Mouse (Mus musculus): ENCODE measurements around the gene Clasp2. TPM values are rescaled to one million over a fixed set of nuclear protein-coding genes. Genes with fewer than 3 reads are reported as not detected.
A peak's percentile ranks its signal among the peaks of the same experiment; 100 is the strongest.

The Clasp2 gene
- polyA plus RNA-seq, 1 experiment from 2014 or later, result 25.4 TPM

- no peak for ATAC-seq (replicated peaks; ENCODE audit: low FRiP score)
- no peak overlapping the region for H3K4me3 ChIP-seq (replicated peaks)
- H3K36me3 ChIP-seq, result no peaks in the 10 kb centered on the region
- no peaks in the 10 kb centered on the region for H3K27me3 ChIP-seq
- no peaks in the 10 kb centered on the region; the same call in 1 of the 2 replicates for H3K9me3 ChIP-seq (replicated peaks)
- H3K4me2 ChIP-seq, result no peak overlapping the region
- H3K4me1 ChIP-seq, result no peaks in the 10 kb centered on the region
- no peak overlapping the region for H3K27ac ChIP-seq
- 72% methylated on average over 3 of the region's 3 CpGs for WGBS
- no peak overlapping the region for H3K9ac ChIP-seq
Measured at GRCm38 (mm10) chr9:113802734-113803133, 61.5 kb downstream of the Clasp2 start.

- H3K27me3 ChIP-seq, result no peaks in the 10 kb centered on the region
- H3K9me3 ChIP-seq (replicated peaks), result no peaks in the 10 kb centered on the region; the same call in 1 of the 2 replicates
- 88% methylated on average over 2 of the region's 2 CpGs for WGBS
- ATAC-seq (replicated peaks; ENCODE audit: low FRiP score), result no peak
- H3K4me3 ChIP-seq (replicated peaks), result no peak overlapping the region
- H3K4me1 ChIP-seq, result no peaks in the 10 kb centered on the region
- no peak overlapping the region for H3K4me2 ChIP-seq
- no peak overlapping the region for H3K27ac ChIP-seq
- no peak overlapping the region for H3K9ac ChIP-seq
- no peaks in the 10 kb centered on the region for H3K36me3 ChIP-seq
Measured at GRCm38 (mm10) chr9:113803751-113804150, 62.5 kb downstream of the Clasp2 start.

GRCm38 (mm10) chr9:113805359-113805758, 64.1 kb downstream of the Clasp2 start:
- no peaks in the 10 kb centered on the region; the same call in 1 of the 2 replicates for H3K9me3 ChIP-seq (replicated peaks)
- no peak overlapping the region for H3K4me2 ChIP-seq
- 90% methylated on average over 1 of the region's 1 CpGs for WGBS
- H3K9ac ChIP-seq, result no peak overlapping the region
- no peaks in the 10 kb centered on the region for H3K36me3 ChIP-seq
- H3K4me3 ChIP-seq (replicated peaks), result no peak overlapping the region
- H3K27me3 ChIP-seq, result no peaks in the 10 kb centered on the region
- H3K4me1 ChIP-seq, result no peaks in the 10 kb centered on the region
- H3K27ac ChIP-seq, result no peak overlapping the region
- ATAC-seq (replicated peaks; ENCODE audit: low FRiP score), result no peak

GRCm38 (mm10) chr9:113811327-113811726, 70.1 kb downstream of the Clasp2 start:
- Histone ChIP-seq H3K4me2 (no peak overlapping the region), H3K27me3 (no peaks in the 10 kb centered on the region), H3K4me3 (replicated peaks) (no peak overlapping the region), H3K4me1 (peaks cover 8% of the 10 kb centered on the region; the same call in 1 of the 2 replicates), H3K9me3 (replicated peaks) (no peaks in the 10 kb centered on the region; the same call in 1 of the 2 replicates), H3K9ac (no peak overlapping the region), H3K27ac (no peak overlapping the region), H3K36me3 (0 out of 2 replicates have a peak, but pooled peaks cover 4% of the 10 kb centered on the region)
- 67% methylated on average over 1 of the region's 1 CpGs for WGBS
- ATAC-seq (replicated peaks; ENCODE audit: low FRiP score), result no peak

- Histone ChIP-seq H3K36me3 (0 out of 2 replicates have a peak, but pooled peaks cover 4% of the 10 kb centered on the region), H3K27me3 (no peaks in the 10 kb centered on the region), H3K4me2 (peak overlapping the region; percentile 48), H3K27ac (no peak overlapping the region), H3K9me3 (replicated peaks) (no peaks in the 10 kb centered on the region), H3K9ac (no peak overlapping the region), H3K4me1 (peaks cover 8% of the 10 kb centered on the region; the same call in 1 of the 2 replicates), H3K4me3 (replicated peaks) (peak overlapping the region; percentile 24)
- WGBS, result 30% methylated on average over 9 of the region's 9 CpGs
- 0 out of 2 replicates have a peak, but pooled peaks have one; percentile 58 for ATAC-seq (replicated peaks; ENCODE audit: low FRiP score)
Measured at GRCm38 (mm10) chr9:113811957-113812670, 70.8 kb downstream of the Clasp2 start.

- no peak for ATAC-seq (replicated peaks; ENCODE audit: low FRiP score)
- H3K9me3 ChIP-seq (replicated peaks), result no peaks in the 10 kb centered on the region
- no peak overlapping the region for H3K27ac ChIP-seq
- H3K27me3 ChIP-seq, result no peaks in the 10 kb centered on the region
- H3K9ac ChIP-seq, result no peak overlapping the region
- peaks cover 8% of the 10 kb centered on the region; the same call in 1 of the 2 replicates for H3K4me1 ChIP-seq
- H3K36me3 ChIP-seq, result 0 out of 2 replicates have a peak, but pooled peaks cover 4% of the 10 kb centered on the region
- WGBS, result 63% methylated on average over 4 of the region's 4 CpGs
- H3K4me3 ChIP-seq (replicated peaks), result peak overlapping the region; percentile 24
- peak overlapping the region; percentile 48 for H3K4me2 ChIP-seq
Measured at GRCm38 (mm10) chr9:113812671-113813001, 71.4 kb downstream of the Clasp2 start.

- 0 out of 2 replicates have a peak, but pooled peaks cover 4% of the 10 kb centered on the region for H3K36me3 ChIP-seq
- no peaks in the 10 kb centered on the region for H3K9me3 ChIP-seq (replicated peaks)
- H3K27me3 ChIP-seq, result no peaks in the 10 kb centered on the region
- H3K9ac ChIP-seq, result no peak overlapping the region
- 85% methylated on average over 5 of the region's 5 CpGs for WGBS
- no peak overlapping the region for H3K27ac ChIP-seq
- peaks cover 8% of the 10 kb centered on the region; the same call in 1 of the 2 replicates for H3K4me1 ChIP-seq
- no peak overlapping the region for H3K4me2 ChIP-seq
- H3K4me3 ChIP-seq (replicated peaks), result no peak overlapping the region
- no peak for ATAC-seq (replicated peaks; ENCODE audit: low FRiP score)
Measured at GRCm38 (mm10) chr9:113813086-113813485, 71.8 kb downstream of the Clasp2 start.

GRCm38 (mm10) chr9:113815836-113816235, 74.6 kb downstream of the Clasp2 start:
- H3K36me3 ChIP-seq, result 0 out of 2 replicates have a peak, but pooled peaks cover 4% of the 10 kb centered on the region
- no peak for ATAC-seq (replicated peaks; ENCODE audit: low FRiP score)
- H3K27me3 ChIP-seq, result no peaks in the 10 kb centered on the region
- no peak overlapping the region for H3K9ac ChIP-seq
- peaks cover 8% of the 10 kb centered on the region; the same call in 1 of the 2 replicates for H3K4me1 ChIP-seq
- no peak overlapping the region for H3K4me3 ChIP-seq (replicated peaks)
- 62% methylated on average over 2 of the region's 2 CpGs for WGBS
- H3K9me3 ChIP-seq (replicated peaks), result no peaks in the 10 kb centered on the region
- H3K27ac ChIP-seq, result no peak overlapping the region
- no peak overlapping the region for H3K4me2 ChIP-seq

- WGBS, result 60% methylated on average over 1 of the region's 1 CpGs
- H3K9me3 ChIP-seq (replicated peaks), result no peaks in the 10 kb centered on the region
- H3K4me3 ChIP-seq (replicated peaks), result no peak overlapping the region
- H3K27ac ChIP-seq, result no peak overlapping the region
- no peak overlapping the region for H3K9ac ChIP-seq
- H3K36me3 ChIP-seq, result no peaks in the 10 kb centered on the region
- no peaks in the 10 kb centered on the region for H3K4me1 ChIP-seq
- no peak overlapping the region for H3K4me2 ChIP-seq
- no peaks in the 10 kb centered on the region for H3K27me3 ChIP-seq
- ATAC-seq (replicated peaks; ENCODE audit: low FRiP score), result no peak
Measured at GRCm38 (mm10) chr9:113822150-113822549, 80.9 kb downstream of the Clasp2 start.

GRCm38 (mm10) chr9:113828719-113829118, 87.4 kb downstream of the Clasp2 start:
- Histone ChIP-seq H3K9ac (no peak overlapping the region), H3K4me1 (0 out of 2 replicates have a peak, but pooled peaks cover 3% of the 10 kb centered on the region), H3K9me3 (replicated peaks) (no peaks in the 10 kb centered on the region), H3K27me3 (no peaks in the 10 kb centered on the region), H3K36me3 (no peaks in the 10 kb centered on the region), H3K4me3 (replicated peaks) (no peak overlapping the region), H3K4me2 (no peak overlapping the region), H3K27ac (no peak overlapping the region)
- 84% methylated on average over 9 of the region's 9 CpGs for WGBS
- no peak for ATAC-seq (replicated peaks; ENCODE audit: low FRiP score)

- Histone ChIP-seq H3K4me3 (replicated peaks) (no peak overlapping the region), H3K9ac (no peak overlapping the region), H3K27ac (no peak overlapping the region), H3K4me1 (0 out of 2 replicates have a peak, but pooled peaks cover 3% of the 10 kb centered on the region), H3K9me3 (replicated peaks) (no peaks in the 10 kb centered on the region), H3K27me3 (no peaks in the 10 kb centered on the region), H3K4me2 (no peak overlapping the region), H3K36me3 (no peaks in the 10 kb centered on the region)
- 83% methylated on average over 3 of the region's 3 CpGs for WGBS
- ATAC-seq (replicated peaks; ENCODE audit: low FRiP score), result no peak
Measured at GRCm38 (mm10) chr9:113830219-113830618, 88.9 kb downstream of the Clasp2 start.

GRCm38 (mm10) chr9:113833481-113833880, 92.2 kb downstream of the Clasp2 start:
- ATAC-seq (replicated peaks; ENCODE audit: low FRiP score), result peak; percentile 69
- WGBS, result 62% methylated on average over 7 of the region's 7 CpGs
- Histone ChIP-seq H3K27me3 (no peaks in the 10 kb centered on the region), H3K9me3 (replicated peaks) (no peaks in the 10 kb centered on the region), H3K9ac (no peak overlapping the region), H3K36me3 (peaks cover 4% of the 10 kb centered on the region; the same call in 1 of the 2 replicates), H3K4me3 (replicated peaks) (no peak overlapping the region), H3K27ac (no peak overlapping the region), H3K4me2 (no peak overlapping the region), H3K4me1 (0 out of 2 replicates have a peak, but pooled peaks cover 3% of the 10 kb centered on the region)
